Mouse (Mus musculus) neural tube, embryonic 11.5 days (tissue): ENCODE measurements around the gene Ppp1r3a. TPM values are rescaled to one million over a fixed set of nuclear protein-coding genes. Genes with fewer than 3 reads are reported as not detected.
"Not testable (repeated sequence)": the region's sequence is repeated elsewhere in the genome, so short reads cannot be mapped to it uniquely, and the experiment has no call there.

Source experiments
- ATAC-seq: fragments of 200-750 bp; cut with Nextera tagmentation; 2 replicates; pipeline ENCODE4 v1.8.0; 2017; ENCODE audit warnings: moderate number of reproducible peaks, mild to moderate bottlenecking, moderate TSS enrichment, moderate library complexity; ENCODE audit not compliant: insufficient read depth, low FRiP score, low TSS enrichment
- DNase-seq: peaks from one replicate; pipeline ENCODE4 v3.0.0-alpha.2; 2015; ENCODE audit warnings: low spot score
- H3K27ac ChIP-seq: fragments of 300-500 bp; sonication (generic); 2 replicates; pipeline ENCODE4 v1.5.1; 2014; ENCODE audit warnings: low read depth, mild to moderate bottlenecking, low read length
- H3K27me3 ChIP-seq: fragments of 300-500 bp; sonication (generic); 2 replicates; pipeline ENCODE4 v1.6.1; 2014; ENCODE audit warnings: mild to moderate bottlenecking, low read length, mixed read lengths; ENCODE audit not compliant: control insufficient read depth, insufficient read depth
- H3K36me3 ChIP-seq: fragments of 300-500 bp; sonication (generic); 2 replicates; pipeline ENCODE4 v1.6.1; 2014; ENCODE audit warnings: mild to moderate bottlenecking, low read length, moderate library complexity, mixed read lengths; ENCODE audit not compliant: control insufficient read depth, insufficient read depth
- H3K4me1 ChIP-seq: fragments of 300-500 bp; sonication (generic); 2 replicates; pipeline ENCODE4 v1.6.1; 2014; ENCODE audit warnings: low read length, mixed read lengths; ENCODE audit not compliant: control insufficient read depth, insufficient read depth
- H3K4me2 ChIP-seq: fragments of 300-500 bp; sonication (generic); 2 replicates; pipeline ENCODE4 v1.6.1; 2014; ENCODE audit warnings: low read depth, mild to moderate bottlenecking, moderate library complexity
- H3K4me3 ChIP-seq: fragments of 300-500 bp; sonication (generic); 2 replicates; pipeline ENCODE4 v1.5.1; 2014; ENCODE audit warnings: low read depth, low read length
- H3K9ac ChIP-seq: fragments of 300-500 bp; sonication (generic); 2 replicates; pipeline ENCODE4 v1.6.1; 2014; ENCODE audit warnings: mild to moderate bottlenecking, low read length
- H3K9me3 ChIP-seq: fragments of 300-500 bp; sonication (generic); 2 replicates; pipeline ENCODE4 v1.6.1; 2016; ENCODE audit warnings: low read length; ENCODE audit not compliant: control insufficient read depth
- WGBS: fragments of 180-500 bp; shearing (Covaris S2); extraction: QIAGEN DNeasy Blood & Tissue Kit; methylation state at CpG from one replicate; pipeline ENCODE4 v1.1.7; 2014; 5-methylcytosine and 5-hydroxymethylcytosine counted together
- polyA plus RNA-seq: library from polyadenylated mRNA; unstranded; fragments of >200 nt; fragmentation: Nextera tagmentation; extraction: Ambion mirVana; gene quantifications from 2 replicates; pipeline ENCODE4 v1.2.1, GENCODE M21; 2014

Ppp1r3a gene
- polyA plus RNA-seq, 1 experiment from 2014 or later: 0.07 TPM

DNA sequence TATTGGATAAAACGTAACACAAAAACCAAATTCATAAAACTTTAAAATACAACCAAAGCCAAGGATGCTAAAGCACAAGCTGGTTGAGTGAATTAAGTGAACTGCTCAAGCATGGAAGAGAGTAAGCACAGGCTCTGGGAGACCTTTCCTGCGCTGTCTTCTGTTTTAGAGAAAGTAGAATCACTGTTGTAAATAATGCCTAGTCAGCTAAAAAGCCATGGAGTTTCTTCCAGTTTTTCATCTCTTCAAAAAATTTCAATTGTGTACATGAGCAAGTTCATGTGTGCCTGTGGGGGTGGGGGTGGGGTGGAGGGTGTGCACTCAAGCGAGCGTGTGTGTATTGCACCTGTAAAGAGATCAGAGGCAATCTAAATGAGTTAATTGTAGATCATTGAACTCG, 24.1 kb downstream of the Ppp1r3a start:
- Histone ChIP-seq H3K4me1 (no peaks in the 10 kb centered on the region), H3K9me3 (no peaks in the 10 kb centered on the region), H3K36me3 (no peaks in the 10 kb centered on the region), H3K9ac (no peak overlapping the region), H3K27ac (no peak overlapping the region), H3K27me3 (no peaks in the 10 kb centered on the region), H3K4me2 (no peak overlapping the region), H3K4me3 (no peak overlapping the region)
- DNase-seq (no peak), ATAC-seq (no peak)
- WGBS: 80% methylated on average over 5 of the region's 5 CpGs

DNA sequence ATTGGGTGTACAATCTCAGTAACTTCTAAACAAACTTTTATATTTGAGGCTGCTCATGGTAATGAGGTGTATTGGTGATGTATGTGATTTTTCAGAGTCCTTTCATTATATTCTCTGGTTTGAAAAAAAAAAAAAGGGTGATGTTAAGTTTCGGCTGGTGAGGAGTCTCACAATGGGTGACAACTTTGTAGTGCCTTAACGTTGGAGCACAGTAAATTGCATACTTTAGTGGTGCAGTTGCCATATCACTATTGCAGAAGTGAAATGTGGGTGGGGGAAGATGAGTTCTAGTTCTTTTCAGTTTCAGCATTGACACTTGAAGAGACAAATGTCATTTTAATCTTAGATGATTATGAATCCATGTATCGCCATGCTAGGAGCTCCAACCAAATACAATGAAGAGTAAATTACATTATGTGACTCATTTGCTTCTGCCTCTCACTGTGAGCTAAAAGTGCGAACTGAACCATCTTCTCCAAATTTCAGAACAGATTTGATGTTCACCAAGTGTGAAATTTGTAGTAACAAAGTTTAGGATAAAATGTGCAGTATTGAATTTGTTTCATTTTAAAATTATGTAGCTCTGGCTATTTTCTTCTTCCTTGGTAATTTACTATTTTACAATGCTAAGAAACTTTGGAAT, 34.2 kb downstream of the Ppp1r3a start:
- ATAC-seq: no peak
- no peaks in the 10 kb centered on the region for H3K36me3 ChIP-seq
- no peaks in the 10 kb centered on the region for H3K27me3 ChIP-seq
- H3K4me1 ChIP-seq: no peaks in the 10 kb centered on the region
- H3K27ac ChIP-seq: no peak overlapping the region
- WGBS: 82% methylated on average over 4 of the region's 4 CpGs
- no peak overlapping the region for H3K9ac ChIP-seq
- H3K4me2 ChIP-seq: no peak overlapping the region
- H3K9me3 ChIP-seq: no peaks in the 10 kb centered on the region
- DNase-seq: no peak
- H3K4me3 ChIP-seq: no peak overlapping the region

DNA sequence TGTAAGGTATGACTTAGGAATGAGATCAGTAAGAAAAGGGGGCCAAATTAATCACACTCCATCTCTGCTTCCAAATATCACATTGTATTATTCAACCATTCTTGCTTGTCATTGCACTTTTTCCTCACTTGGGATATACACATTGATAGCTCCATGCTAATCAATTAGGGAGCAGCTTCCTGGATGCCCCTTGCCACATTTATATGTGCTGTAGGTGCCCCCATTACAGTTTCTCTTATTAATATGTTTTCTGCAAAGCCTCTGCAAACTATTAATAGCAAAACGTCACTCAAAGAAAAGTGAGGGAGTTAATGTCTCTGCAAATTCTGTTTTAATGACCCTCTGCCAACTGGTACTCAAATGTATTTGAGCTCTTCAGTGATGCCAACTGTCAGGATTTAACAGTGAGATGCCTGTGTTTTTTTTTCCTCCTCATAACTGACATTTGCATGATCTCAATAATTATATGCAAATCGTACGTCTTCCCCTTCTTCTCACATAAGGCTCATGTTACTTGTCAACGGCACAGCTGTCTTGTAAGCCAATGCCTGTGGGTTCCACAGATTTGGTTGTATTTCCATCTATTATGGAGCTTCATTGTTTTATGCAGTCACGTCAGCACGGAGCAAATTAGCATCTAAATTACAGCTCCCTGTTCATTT, 34.8 kb downstream of the Ppp1r3a start:
- no peaks in the 10 kb centered on the region for H3K4me1 ChIP-seq
- H3K36me3 ChIP-seq: no peaks in the 10 kb centered on the region
- no peak overlapping the region for H3K4me3 ChIP-seq
- 84% methylated on average over 6 of the region's 6 CpGs for WGBS
- no peak overlapping the region for H3K27ac ChIP-seq
- no peak for DNase-seq
- no peak overlapping the region for H3K4me2 ChIP-seq
- no peak overlapping the region for H3K9ac ChIP-seq
- H3K27me3 ChIP-seq: no peaks in the 10 kb centered on the region
- H3K9me3 ChIP-seq: no peaks in the 10 kb centered on the region
- ATAC-seq: no peak

DNA sequence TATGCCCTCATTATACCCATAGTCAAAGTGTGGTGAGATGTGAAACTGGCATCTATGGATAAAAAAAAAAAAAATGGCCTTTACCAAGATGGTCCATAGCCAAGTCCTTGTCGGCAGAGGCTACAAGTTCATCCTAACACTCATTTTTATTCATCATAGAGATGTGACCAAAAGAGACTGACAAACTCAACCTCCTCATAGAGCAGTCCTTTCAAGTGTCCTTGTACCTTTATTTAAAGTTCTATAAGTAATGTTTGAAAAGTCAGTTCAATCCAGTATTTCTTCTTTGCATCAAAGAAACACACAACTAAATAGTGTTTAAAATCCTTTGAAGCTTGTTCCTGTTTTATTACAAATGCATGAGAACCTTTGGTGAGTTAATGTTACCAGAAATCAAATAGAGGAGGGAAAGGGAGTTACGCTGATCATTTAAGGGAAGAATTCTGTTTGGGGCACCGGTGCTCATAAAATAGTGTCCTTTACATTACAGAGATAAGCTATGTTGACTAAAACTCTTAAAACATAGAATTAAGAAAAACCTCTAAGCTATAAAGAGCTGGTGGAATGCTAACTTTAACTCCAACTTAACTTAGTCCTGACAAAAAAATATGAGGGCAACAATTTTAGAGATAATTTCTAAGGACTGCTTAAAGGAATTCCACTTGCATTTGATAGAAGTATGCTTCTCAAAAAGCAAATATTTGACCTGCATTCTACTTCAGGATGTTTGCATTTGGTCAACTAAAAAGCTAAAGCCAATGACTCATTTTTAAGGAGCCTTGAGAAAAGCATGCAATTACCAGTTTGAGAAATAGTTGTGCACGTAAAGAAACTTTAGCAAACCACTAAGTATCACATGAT, 39.7 kb downstream of the Ppp1r3a start:
- DNase-seq (no peak), ATAC-seq (no peak)
- Histone ChIP-seq H3K36me3 (no peaks in the 10 kb centered on the region), H3K27ac (no peak overlapping the region), H3K9ac (no peak overlapping the region), H3K4me3 (no peak overlapping the region), H3K4me2 (no peak overlapping the region), H3K4me1 (no peaks in the 10 kb centered on the region), H3K27me3 (no peaks in the 10 kb centered on the region), H3K9me3 (no peaks in the 10 kb centered on the region)
- 94% methylated on average over 4 of the region's 4 CpGs for WGBS

DNA sequence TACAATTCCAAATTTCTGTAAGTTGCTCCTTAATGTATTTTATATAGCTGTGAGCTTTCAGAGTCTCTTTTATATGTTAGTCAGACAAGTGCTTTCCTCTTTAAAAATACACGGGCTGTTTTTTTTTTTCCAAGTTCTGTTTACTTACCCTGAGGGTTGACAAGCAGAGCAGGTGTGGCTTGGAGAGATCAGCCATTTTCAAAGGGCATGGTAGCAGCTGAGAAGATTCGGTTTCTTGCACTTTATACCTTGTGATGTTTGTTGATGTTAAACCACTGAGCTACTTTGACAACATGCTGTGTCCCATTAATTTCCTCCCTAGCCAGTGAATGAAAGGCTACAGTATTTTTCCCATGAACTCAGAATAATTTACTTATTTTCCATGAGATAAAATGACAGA, 42.9 kb downstream of the Ppp1r3a start:
- DNase-seq: no peak
- no peak for ATAC-seq
- H3K4me3 ChIP-seq: no peak overlapping the region
- H3K27me3 ChIP-seq: no peaks in the 10 kb centered on the region
- WGBS: 56% methylated on average over 2 of the region's 2 CpGs
- no peaks in the 10 kb centered on the region for H3K36me3 ChIP-seq
- no peak overlapping the region for H3K27ac ChIP-seq
- H3K9ac ChIP-seq: no peak overlapping the region
- H3K4me1 ChIP-seq: no peaks in the 10 kb centered on the region
- H3K9me3 ChIP-seq: no peaks in the 10 kb centered on the region
- no peak overlapping the region for H3K4me2 ChIP-seq

DNA sequence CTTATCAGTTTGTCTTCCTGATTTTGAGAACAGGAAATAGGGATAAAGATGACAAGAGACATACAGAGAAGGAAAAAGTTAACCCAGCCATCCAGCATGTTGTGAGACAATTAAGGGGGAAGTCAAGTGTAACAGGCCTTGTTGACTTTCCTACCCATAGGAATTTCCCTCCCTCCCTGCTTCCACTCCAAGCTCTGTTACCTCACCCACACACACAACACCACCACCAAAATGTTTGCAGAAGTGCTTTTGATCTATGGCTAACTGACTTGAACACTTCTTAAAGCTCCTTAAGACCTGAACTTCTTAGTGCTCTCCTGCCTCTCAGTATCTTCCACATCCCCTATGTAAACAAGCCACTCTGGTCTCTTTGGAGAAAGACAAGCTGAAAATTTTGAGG, 55.0 kb downstream of the Ppp1r3a start:
- Histone ChIP-seq H3K27ac (no peak overlapping the region), H3K36me3 (no peaks in the 10 kb centered on the region), H3K4me1 (no peaks in the 10 kb centered on the region), H3K9me3 (no peaks in the 10 kb centered on the region), H3K27me3 (no peaks in the 10 kb centered on the region), H3K4me2 (no peak overlapping the region), H3K9ac (no peak overlapping the region), H3K4me3 (no peak overlapping the region)
- no peak for ATAC-seq
- DNase-seq: no peak

DNA sequence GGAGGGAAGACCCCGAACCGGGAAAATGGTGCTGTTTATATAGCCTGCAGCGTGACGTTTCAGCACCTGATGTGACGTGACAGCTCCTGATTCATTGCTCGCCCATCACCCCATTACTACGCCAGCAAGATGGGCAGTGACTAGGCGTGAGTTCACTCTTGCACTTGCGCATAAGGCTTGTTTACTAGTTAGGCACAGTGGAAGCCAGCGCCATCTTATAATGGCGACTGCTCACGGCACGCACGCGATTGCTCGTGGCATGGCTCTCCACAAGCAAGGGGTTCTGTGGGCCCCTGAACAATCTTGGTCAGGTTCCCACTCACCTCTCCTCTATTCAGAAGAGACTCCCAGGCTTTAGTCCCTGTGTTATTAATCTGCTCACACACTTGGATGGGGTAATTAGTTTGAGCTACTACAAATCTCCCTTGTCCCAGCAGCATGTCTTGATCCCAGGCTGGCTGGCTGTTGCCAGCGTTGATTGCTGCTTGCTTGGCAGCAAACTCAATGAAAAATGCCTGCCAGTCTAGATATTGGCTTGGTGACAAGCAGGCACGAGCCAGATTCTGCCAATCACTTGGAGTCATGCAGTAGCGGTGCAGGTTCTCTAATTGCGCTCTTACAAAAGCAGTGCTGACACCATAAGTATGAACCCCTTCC, 75.7 kb downstream of the Ppp1r3a start:
- not testable (repeated sequence) for H3K9ac ChIP-seq, H3K27ac ChIP-seq, ATAC-seq, H3K27me3 ChIP-seq, H3K36me3 ChIP-seq, H3K9me3 ChIP-seq, H3K4me2 ChIP-seq, H3K4me3 ChIP-seq, DNase-seq, H3K4me1 ChIP-seq
- whole genome bisulfite sequencing: 92% methylated on average over 20 of the region's 20 CpGs

DNA sequence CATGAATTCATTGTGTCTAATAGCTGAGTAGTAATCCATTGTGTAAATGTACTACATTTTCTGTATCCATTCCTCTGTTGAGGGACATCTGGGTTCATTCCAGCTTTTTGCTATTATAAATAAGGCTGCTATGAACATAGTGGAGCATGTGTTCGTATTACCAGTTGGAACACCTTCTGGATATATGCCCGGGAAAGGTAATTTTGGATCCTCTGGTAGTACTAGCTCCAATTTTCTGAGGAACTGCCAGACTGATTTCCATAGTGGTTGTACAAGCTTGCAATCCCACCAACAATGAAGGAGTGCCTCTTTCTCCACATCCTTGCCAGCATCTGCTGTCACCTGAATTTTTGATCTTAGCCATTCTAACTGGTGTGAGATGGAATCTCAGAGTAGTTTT, 86.1 kb downstream of the Ppp1r3a start:
- DNase-seq, H3K36me3 ChIP-seq, ATAC-seq, H3K27ac ChIP-seq, H3K4me1 ChIP-seq, H3K27me3 ChIP-seq, H3K9me3 ChIP-seq, H3K4me3 ChIP-seq, H3K4me2 ChIP-seq, H3K9ac ChIP-seq: not testable (repeated sequence)
- WGBS: 97% methylated on average over 2 of the region's 2 CpGs
